Mouse (Mus musculus): Measurements from ENCODE around the gene Pofut1. TPM values are rescaled to one million over a fixed set of nuclear protein-coding genes. Genes with fewer than 3 reads are reported as not detected.
A peak's percentile ranks its signal among the peaks of the same experiment; 100 is the strongest.

The Pofut1 gene
- total and polyA plus RNA-seq, 2 experiments, result 6.9 to 14.2 TPM

GRCm38 (mm10) chr2:153239021-153239859, 2.1 kb upstream of the Pofut1 start:
- no peak overlapping the region for H3K27ac ChIP-seq (replicated peaks; ENCODE audit: insufficient read depth, low read depth, low read length)
- H3K4me3 ChIP-seq (ENCODE audit: insufficient read depth, low read depth, low read length), result peak overlapping the region; percentile 99; the same call in 1 of the 2 replicates
- TF ChIP-seq POLR2A (IDR thresholded peaks at IDR 0.05; ENCODE audit: extremely low read depth, insufficient read depth, low read length) (no peak), CTCF (IDR thresholded peaks at IDR 0.05; ENCODE audit: low read depth, low read length) (no peak)
- no peak for DNase-seq (ENCODE audit: extremely low read depth, low read depth, low spot score)
- H3K9ac ChIP-seq (ENCODE audit: low read depth, low read length), result peak overlapping the region; percentile 99; the same call in 1 of the 2 replicates
- no peaks in the 10 kb centered on the region for H3K27me3 ChIP-seq (ENCODE audit: control insufficient read depth, insufficient read depth, low read length)
- 37% methylated on average over 7 of the region's 7 CpGs for WGBS
- H3K79me2 ChIP-seq (ENCODE audit: control insufficient read depth, insufficient read depth, low read length), result peaks cover 14% of the 10 kb centered on the region; the same call in 1 of the 2 replicates
- peaks cover 17% of the 10 kb centered on the region for H3K4me1 ChIP-seq (ENCODE audit: control insufficient read depth, insufficient read depth, low read length)
- H3K36me3 ChIP-seq (ENCODE audit: control insufficient read depth, insufficient read depth, low read length), result peaks cover 7% of the 10 kb centered on the region; the same call in 1 of the 2 replicates

DNA sequence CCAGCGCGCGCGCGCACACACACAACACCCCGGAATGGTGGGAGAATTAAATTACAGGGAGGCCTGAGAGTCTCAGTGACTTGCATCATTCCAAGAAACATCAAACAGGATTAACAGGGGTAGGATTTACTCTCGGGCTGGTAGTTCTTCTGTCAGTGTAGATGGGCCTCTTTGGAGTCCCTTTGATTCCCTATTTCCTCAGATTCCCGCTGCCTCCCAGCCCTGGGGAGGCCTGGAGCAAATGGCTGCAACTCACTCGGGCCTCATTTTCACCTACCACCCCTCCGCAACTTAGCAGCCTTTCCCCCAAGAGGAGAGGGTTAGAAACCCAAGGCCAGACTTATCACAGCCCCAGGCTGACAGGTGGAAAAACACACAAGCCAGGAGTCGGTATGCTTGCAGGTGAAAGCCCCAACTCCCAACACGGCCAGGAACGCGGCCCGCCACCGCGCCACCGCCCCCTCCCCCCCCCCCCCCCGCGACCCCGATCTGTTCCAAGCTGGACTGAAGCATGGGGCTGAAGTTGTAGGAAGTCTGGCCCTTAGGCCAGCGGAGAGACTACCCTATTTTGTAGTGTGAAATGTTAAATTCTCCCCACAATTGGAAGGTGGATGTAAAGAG, 1.4 kb upstream of the Pofut1 start:
- H3K4me1 ChIP-seq (ENCODE audit: control insufficient read depth, insufficient read depth, low read length), result peaks cover 17% of the 10 kb centered on the region
- peak; percentile 22 for DNase-seq (ENCODE audit: extremely low read depth, low read depth, low spot score)
- peak overlapping the region; percentile 99 for H3K4me3 ChIP-seq (ENCODE audit: insufficient read depth, low read depth, low read length)
- peak overlapping the region; percentile 38; the same call in 1 of the 2 replicates for H3K27ac ChIP-seq (replicated peaks; ENCODE audit: insufficient read depth, low read depth, low read length)
- peaks cover 2% of the 10 kb centered on the region; the same call in 1 of the 2 replicates for H3K36me3 ChIP-seq (ENCODE audit: control insufficient read depth, insufficient read depth, low read length)
- TF ChIP-seq CTCF (IDR thresholded peaks at IDR 0.05; ENCODE audit: low read depth, low read length) (no peak), POLR2A (IDR thresholded peaks at IDR 0.05; ENCODE audit: extremely low read depth, insufficient read depth, low read length) (no peak)
- peaks cover 14% of the 10 kb centered on the region; the same call in 1 of the 2 replicates for H3K79me2 ChIP-seq (ENCODE audit: control insufficient read depth, insufficient read depth, low read length)
- H3K27me3 ChIP-seq (ENCODE audit: control insufficient read depth, insufficient read depth, low read length), result no peaks in the 10 kb centered on the region
- WGBS, result 8% methylated on average over 21 of the region's 22 CpGs
- peak overlapping the region; percentile 99 for H3K9ac ChIP-seq (ENCODE audit: low read depth, low read length)

DNA sequence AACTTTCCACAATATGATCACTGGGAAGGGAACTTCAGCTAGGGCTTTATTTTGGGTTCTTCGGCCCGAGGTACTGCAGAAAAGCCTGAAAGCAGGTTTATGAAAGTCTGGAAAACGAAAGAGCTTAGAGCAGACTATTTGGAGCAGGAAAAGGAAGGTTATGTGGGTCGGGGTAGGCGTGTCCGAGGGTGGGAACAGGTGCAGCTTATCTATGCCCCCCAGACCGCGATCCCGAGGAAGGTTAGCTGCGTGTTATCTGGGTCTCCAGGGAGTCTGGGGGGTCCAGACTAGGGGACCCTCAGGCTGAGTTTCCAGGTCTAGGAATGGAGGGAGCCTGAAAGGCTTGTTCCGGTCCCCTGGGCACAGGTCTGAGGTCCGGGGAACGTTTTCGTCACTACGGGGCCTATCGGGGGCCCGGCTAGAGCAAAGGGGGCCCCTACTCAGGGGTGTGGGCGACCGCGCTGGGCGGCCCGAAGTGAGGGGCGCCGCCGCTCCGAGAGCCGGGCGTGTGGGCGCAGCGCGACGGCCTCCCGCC, 565 bp upstream of the Pofut1 start:
- H3K9ac ChIP-seq (ENCODE audit: low read depth, low read length), result peak overlapping the region; percentile 99
- WGBS, result 1% methylated on average over 32 of the region's 33 CpGs
- TF ChIP-seq CTCF (IDR thresholded peaks at IDR 0.05; ENCODE audit: low read depth, low read length), result no peak
- no peak for TF ChIP-seq POLR2A (IDR thresholded peaks at IDR 0.05; ENCODE audit: extremely low read depth, insufficient read depth, low read length)
- H3K4me1 ChIP-seq (ENCODE audit: control insufficient read depth, insufficient read depth, low read length), result peaks cover 17% of the 10 kb centered on the region
- peak overlapping the region; percentile 87 for H3K27ac ChIP-seq (replicated peaks; ENCODE audit: insufficient read depth, low read depth, low read length)
- DNase-seq (ENCODE audit: extremely low read depth, low read depth, low spot score), result peak; percentile 33
- H3K79me2 ChIP-seq (ENCODE audit: control insufficient read depth, insufficient read depth, low read length), result peaks cover 14% of the 10 kb centered on the region; the same call in 1 of the 2 replicates
- H3K4me3 ChIP-seq (ENCODE audit: insufficient read depth, low read depth, low read length), result peak overlapping the region; percentile 99
- no peaks in the 10 kb centered on the region for H3K27me3 ChIP-seq (ENCODE audit: control insufficient read depth, insufficient read depth, low read length)
- H3K36me3 ChIP-seq (ENCODE audit: control insufficient read depth, insufficient read depth, low read length), result no peaks in the 10 kb centered on the region

DNA sequence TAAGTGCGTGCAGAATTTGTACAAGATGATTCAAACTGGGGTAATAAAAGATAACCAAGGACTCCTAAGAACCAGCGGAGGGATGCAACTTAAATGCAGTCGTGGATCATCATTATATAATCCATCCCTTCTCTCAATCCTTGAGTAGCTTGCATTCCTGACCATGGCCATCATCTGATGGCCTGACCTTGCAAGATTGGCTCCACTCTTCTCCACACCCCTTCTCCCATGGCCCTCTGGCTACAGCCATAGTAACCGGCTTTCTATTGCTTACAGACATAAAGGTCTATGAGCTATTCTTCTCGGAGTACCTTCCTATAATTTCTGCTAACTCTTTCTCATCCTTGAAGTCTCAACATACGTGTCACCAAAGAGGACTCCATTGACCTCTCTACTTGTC, 823 bp downstream of the Pofut1 start:
- peaks cover 14% of the 10 kb centered on the region; the same call in 1 of the 2 replicates for H3K79me2 ChIP-seq (ENCODE audit: control insufficient read depth, insufficient read depth, low read length)
- no peak overlapping the region for H3K27ac ChIP-seq (replicated peaks; ENCODE audit: insufficient read depth, low read depth, low read length)
- no peak overlapping the region for H3K9ac ChIP-seq (ENCODE audit: low read depth, low read length)
- peaks cover 16% of the 10 kb centered on the region for H3K4me1 ChIP-seq (ENCODE audit: control insufficient read depth, insufficient read depth, low read length)
- no peak for DNase-seq (ENCODE audit: extremely low read depth, low read depth, low spot score)
- H3K36me3 ChIP-seq (ENCODE audit: control insufficient read depth, insufficient read depth, low read length), result 0 out of 2 replicates have a peak, but pooled peaks cover 2% of the 10 kb centered on the region
- WGBS, result 62% methylated on average over 6 of the region's 6 CpGs
- no peaks in the 10 kb centered on the region for H3K27me3 ChIP-seq (ENCODE audit: control insufficient read depth, insufficient read depth, low read length)
- no peak for TF ChIP-seq POLR2A (IDR thresholded peaks at IDR 0.05; ENCODE audit: extremely low read depth, insufficient read depth, low read length)
- TF ChIP-seq CTCF (IDR thresholded peaks at IDR 0.05; ENCODE audit: low read depth, low read length), result no peak
- H3K4me3 ChIP-seq (ENCODE audit: insufficient read depth, low read depth, low read length), result no peak overlapping the region

DNA sequence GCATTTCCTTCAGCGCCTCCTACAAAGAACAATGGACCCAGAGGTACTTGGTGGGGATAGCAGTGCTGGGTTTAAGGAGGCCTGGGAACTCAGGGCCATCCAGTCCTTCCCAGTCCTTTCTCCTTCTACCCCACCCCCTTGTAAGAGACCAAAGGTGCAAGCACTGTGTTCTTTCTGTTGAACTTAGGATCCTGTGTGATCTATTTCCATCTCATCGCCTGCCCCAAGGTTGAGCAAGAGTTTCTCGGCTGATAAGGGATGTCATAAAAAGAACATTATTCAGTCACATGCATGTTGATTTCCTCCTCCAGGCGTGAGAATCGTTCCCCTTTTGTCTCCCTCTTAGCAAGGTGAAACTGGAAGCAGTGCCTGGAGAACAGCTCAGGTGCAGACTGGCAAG, 8.4 kb downstream of the Pofut1 start:
- Histone ChIP-seq H3K9ac (ENCODE audit: low read depth, low read length) (no peak overlapping the region), H3K27ac (replicated peaks; ENCODE audit: insufficient read depth, low read depth, low read length) (no peak overlapping the region), H3K27me3 (ENCODE audit: control insufficient read depth, insufficient read depth, low read length) (no peaks in the 10 kb centered on the region), H3K79me2 (ENCODE audit: control insufficient read depth, insufficient read depth, low read length) (no peaks in the 10 kb centered on the region), H3K36me3 (ENCODE audit: control insufficient read depth, insufficient read depth, low read length) (peaks cover 19% of the 10 kb centered on the region), H3K4me1 (ENCODE audit: control insufficient read depth, insufficient read depth, low read length) (no peaks in the 10 kb centered on the region), H3K4me3 (ENCODE audit: insufficient read depth, low read depth, low read length) (no peak overlapping the region)
- no peak for DNase-seq (ENCODE audit: extremely low read depth, low read depth, low spot score)
- TF ChIP-seq CTCF (IDR thresholded peaks at IDR 0.05; ENCODE audit: low read depth, low read length), result no peak
- no peak for TF ChIP-seq POLR2A (IDR thresholded peaks at IDR 0.05; ENCODE audit: extremely low read depth, insufficient read depth, low read length)
- WGBS, result 70% methylated on average over 5 of the region's 5 CpGs

All from liver, adult 2 months (tissue).